Mouse (Mus musculus): ENCODE results near the gene Ptgs1.

GRCm38 (mm10) chr2:36270186-36270585 lies 40.0 kb downstream of the Ptgs1 start:
- TF ChIP-seq POLR2A (IDR thresholded peaks at IDR 0.05; ENCODE audit: borderline replicate concordance, low read depth, low read length) (no peak), CTCF (IDR thresholded peaks at IDR 0.05; ENCODE audit: low read depth, low read length) (no peak)

All from bone marrow macrophage, adult 2 months (primary cell).